ENCODE assay signal across 8 mouse cellular contexts in the genomic region with DNA sequence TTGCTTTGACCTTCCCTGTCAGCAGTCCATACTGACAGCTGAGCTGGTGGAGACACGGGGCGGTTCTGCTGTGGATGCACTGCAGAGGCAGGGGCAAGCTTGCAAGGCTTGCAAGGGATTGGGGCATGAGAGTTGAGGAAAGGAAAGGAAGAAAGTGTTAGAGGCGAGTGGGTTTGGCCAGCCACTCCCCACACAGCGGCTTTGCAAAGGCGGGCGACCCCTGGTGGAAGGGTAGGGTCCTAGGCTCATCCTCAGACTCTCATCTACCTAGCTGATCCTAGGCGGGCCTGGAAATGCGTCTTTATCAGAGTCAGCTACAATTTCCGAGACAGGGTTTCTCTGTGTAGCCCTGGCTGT. TPM values are rescaled to one million over a fixed set of nuclear protein-coding genes. Genes with fewer than 3 reads are reported as not detected.
DNase-seq lines count a peak whose midpoint lies in the region; ATAC-seq and TF ChIP-seq lines count a peak whose summit lies in the region.

No protein-coding gene starts in this region.

- TF ChIP-seq POLR2A in limb, embryonic 14.5 days (IDR thresholded peaks at IDR 0.05; ENCODE audit: borderline replicate concordance, extremely low read depth, insufficient read depth, insufficient read length), result no peak
- no peak for TF ChIP-seq POLR2A in testis, adult 2 months (IDR thresholded peaks at IDR 0.05; ENCODE audit: control insufficient read depth, low read depth, low read length)

- no peak for ATAC-seq in forebrain, embryonic 12.5 days (ENCODE audit: low FRiP score)
- ATAC-seq in limb, embryonic 14.5 days (ENCODE audit: low FRiP score, low read depth), result peak; percentile 6; the same call in 1 of the 2 replicates
- 0 out of 2 replicates have a peak, but pooled peaks have one; percentile 36 for ATAC-seq in monocyte, adult 5-6 weeks (replicated peaks; ENCODE audit: insufficient number of reproducible peaks, low FRiP score, low TSS enrichment, poor library complexity, severe bottlenecking)

- H3K27me3 ChIP-seq in forebrain, embryonic 12.5 days, result peaks cover 25% of the 10 kb centered on the region
- no peaks in the 10 kb centered on the region for H3K27me3 ChIP-seq in limb, embryonic 14.5 days (ENCODE audit: control insufficient read depth, insufficient read depth, low read length)
- no peaks in the 10 kb centered on the region for H3K27me3 ChIP-seq in testis, adult 2 months (ENCODE audit: control insufficient read depth, insufficient read depth, low read length)

- H3K4me1 ChIP-seq in forebrain, embryonic 12.5 days, result peaks cover 21% of the 10 kb centered on the region
- H3K4me1 ChIP-seq in limb, embryonic 14.5 days (ENCODE audit: control insufficient read depth, insufficient read depth, low read length), result peaks cover 32% of the 10 kb centered on the region
- peaks cover 8% of the 10 kb centered on the region for H3K4me1 ChIP-seq in testis, adult 2 months (ENCODE audit: control insufficient read depth, insufficient read depth, low read length)

- 5% methylated on average over 9 of the region's 9 CpGs for WGBS in forebrain, embryonic 12.5 days
- 5% methylated on average over 9 of the region's 9 CpGs for WGBS in limb, embryonic 14.5 days

- H3K4me3 ChIP-seq in forebrain, embryonic 12.5 days (replicated peaks), result no peak overlapping the region
- peak overlapping the region; percentile 15 for H3K4me3 ChIP-seq in limb, embryonic 14.5 days (replicated peaks; ENCODE audit: low read length)
- no peak overlapping the region for H3K4me3 ChIP-seq in testis, adult 2 months (ENCODE audit: control insufficient read depth, low read depth, low read length)

- intact Hi-C loops in heart, postnatal 36 days (cut with DNase I), result loop anchor here (2.0 to 5.0 kb wide), 3 partner anchors 116 to 1085 kb away; a partner anchor contains a TSS

- DNase-seq in cerebellum, postnatal 10 days, result peak; percentile 83 to 87
- DNase-seq in cerebellum, adult 11-12 months, result no peak
- peak; percentile 79 for DNase-seq in T-cell, adult 2 months (ENCODE audit: low spot score)
- peak; percentile 82 for DNase-seq in heart, postnatal 36 days
- peak; percentile 73 for DNase-seq in limb, embryonic 14.5 days (ENCODE audit: low spot score)

- no peak overlapping the region for H3K27ac ChIP-seq in forebrain, embryonic 12.5 days
- peak overlapping the region; percentile 39 for H3K27ac ChIP-seq in limb, embryonic 14.5 days (replicated peaks; ENCODE audit: low read depth, low read length)
- H3K27ac ChIP-seq in testis, adult 2 months (ENCODE audit: control insufficient read depth, insufficient read depth, low read depth, low read length), result no peak overlapping the region

- peak; percentile 68 for TF ChIP-seq CTCF in testis, adult 2 months (IDR thresholded peaks at IDR 0.05; ENCODE audit: control insufficient read depth, insufficient read depth, insufficient replicate concordance, low read depth, low read length)

- peak overlapping the region; percentile 28 for H3K4me2 ChIP-seq in forebrain, embryonic 12.5 days
- H3K4me2 ChIP-seq in limb, embryonic 14.5 days (replicated peaks; ENCODE audit: low read depth, low read length, severe bottlenecking), result peak overlapping the region; percentile 23

- no peak overlapping the region for H3K9ac ChIP-seq in forebrain, embryonic 12.5 days
- no peak overlapping the region for H3K9ac ChIP-seq in limb, embryonic 14.5 days (ENCODE audit: low read depth, low read length, severe bottlenecking)

- H3K36me3 ChIP-seq in forebrain, embryonic 12.5 days (replicated peaks), result no peaks in the 10 kb centered on the region
- H3K36me3 ChIP-seq in limb, embryonic 14.5 days (ENCODE audit: control insufficient read depth, insufficient read depth, low read length), result no peaks in the 10 kb centered on the region
- H3K36me3 ChIP-seq in testis, adult 2 months (ENCODE audit: control insufficient read depth, insufficient read depth, low read length), result no peaks in the 10 kb centered on the region

- no peaks in the 10 kb centered on the region for H3K9me3 ChIP-seq in forebrain, embryonic 12.5 days
- no peaks in the 10 kb centered on the region for H3K9me3 ChIP-seq in limb, embryonic 14.5 days (ENCODE audit: control insufficient read depth, low read length)

RNA-seq across cellular contexts. Expression of a gene that starts 4.4 kb away (rescaled TPM):
- polyA plus RNA-seq in forebrain, embryonic 12.5 days (2016; fragmentation: Nextera tagmentation; extraction: Ambion mirVana), result 36.6 and 38.1 TPM in 2 replicates
- total RNA-seq in heart, postnatal 36 days (2021), result 10 to 100 TPM; 73.3 to 84.1 TPM
- polyA plus RNA-seq in limb, embryonic 14.5 days (2012; rRNA removed), result 23.4 and 29.1 TPM in 2 replicates
- polyA plus RNA-seq in limb, embryonic 14.5 days (2014; fragmentation: Nextera tagmentation; extraction: Ambion mirVana), result 46.2 and 47.3 TPM in 2 replicates
- 20.0 to 22.8 TPM (median 22.4 TPM) in 3 replicates for total RNA-seq in monocyte, adult 5-6 weeks (2017)
- 16.3 and 17.0 TPM in 2 replicates for polyA plus RNA-seq in testis, adult 2 months (2012; rRNA removed)

RNA-seq across cellular contexts. Expression of a gene that starts 15.0 kb away (rescaled TPM):
- 6.2 and 6.3 TPM in 2 replicates for polyA plus RNA-seq in forebrain, embryonic 12.5 days (2016; fragmentation: Nextera tagmentation; extraction: Ambion mirVana)
- 10 to 100 TPM; 25.4 to 27.4 TPM for total RNA-seq in heart, postnatal 36 days (2021)
- polyA plus RNA-seq in limb, embryonic 14.5 days (2012; rRNA removed), result 21.7 and 30.9 TPM in 2 replicates
- polyA plus RNA-seq in limb, embryonic 14.5 days (2014; fragmentation: Nextera tagmentation; extraction: Ambion mirVana), result 8.0 and 8.4 TPM in 2 replicates
- 0.19 to 5.1 TPM (median 1.8 TPM) in 3 replicates for total RNA-seq in monocyte, adult 5-6 weeks (2017)
- polyA plus RNA-seq in testis, adult 2 months (2012; rRNA removed), result 16.1 and 16.3 TPM in 2 replicates

RNA-seq across cellular contexts. Expression of a gene that starts 51.6 kb away (rescaled TPM):
- 0.10 and 0.33 TPM in 2 replicates for polyA plus RNA-seq in forebrain, embryonic 12.5 days (2016; fragmentation: Nextera tagmentation; extraction: Ambion mirVana)
- 1 to 10 TPM; 1.3 to 2.2 TPM for total RNA-seq in heart, postnatal 36 days (2021)
- polyA plus RNA-seq in limb, embryonic 14.5 days (2012; rRNA removed), result 7.1 and 9.4 TPM in 2 replicates
- 8.7 and 11.6 TPM in 2 replicates for polyA plus RNA-seq in limb, embryonic 14.5 days (2014; fragmentation: Nextera tagmentation; extraction: Ambion mirVana)
- total RNA-seq in monocyte, adult 5-6 weeks (2017), result 0.32 to 1.6 TPM in 2 of 3 replicates, not detected in the other
- 0.89 and 1.1 TPM in 2 replicates for polyA plus RNA-seq in testis, adult 2 months (2012; rRNA removed)
